Mouse (Mus musculus): ENCODE results near the gene Gm20388.

DNA sequence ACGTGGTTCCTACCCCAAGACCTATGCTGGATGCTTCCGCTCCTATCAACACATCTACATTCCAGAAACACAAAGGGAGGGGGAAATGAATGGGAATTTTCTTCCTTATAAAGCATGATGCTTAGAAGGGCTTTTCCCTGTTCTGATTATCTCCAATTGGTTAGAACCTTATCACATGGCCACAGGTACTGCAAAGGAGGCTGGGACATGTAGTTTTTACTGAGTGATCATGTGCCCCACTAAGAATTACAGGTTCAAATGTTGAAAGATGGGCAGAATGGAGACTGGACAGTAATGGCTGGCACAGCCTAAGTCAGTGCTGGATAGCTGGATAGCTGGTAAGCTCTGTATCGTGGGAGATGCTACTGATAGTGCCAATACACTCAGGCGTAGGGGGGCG lies 1763.3 kb downstream of the Gm20388 start:
- TF ChIP-seq CTCF (IDR thresholded peaks at IDR 0.05; ENCODE audit: low read depth) = no peak
- TF ChIP-seq EP300 (optimal IDR thresholded peaks at IDR 0.05) = no peak
